Mouse (Mus musculus) liver, adult 2 months (tissue): ENCODE measurements around the gene Rdx. TPM values are rescaled to one million over a fixed set of nuclear protein-coding genes. Genes with fewer than 3 reads are reported as not detected.

ENCODE experiments used
- DNase-seq: peaks from one replicate; pipeline ENCODE4 v3.0.0-alpha.2; 2011; ENCODE audit warnings: low read depth, low spot score; ENCODE audit errors: extremely low read depth
- H3K27ac ChIP-seq: fragments of 200-500 bp; replicated peaks from 2 replicates; pipeline ENCODE4 v1.5.1; 2012; ENCODE audit warnings: low read depth, mild to moderate bottlenecking, control low read depth, inconsistent platforms, low read length; ENCODE audit not compliant: insufficient read depth
- H3K27me3 ChIP-seq: fragments of 200-500 bp; 2 replicates; pipeline ENCODE4 v1.6.1; 2012; ENCODE audit warnings: mild to moderate bottlenecking, moderate library complexity, low read length, inconsistent platforms; ENCODE audit not compliant: control insufficient read depth, insufficient read depth
- H3K36me3 ChIP-seq: fragments of 200-500 bp; 2 replicates; pipeline ENCODE4 v1.6.1; 2012; ENCODE audit warnings: low read length, inconsistent platforms; ENCODE audit not compliant: control insufficient read depth, insufficient read depth
- H3K4me1 ChIP-seq: fragments of 200-500 bp; 2 replicates; pipeline ENCODE4 v1.6.1; 2011; ENCODE audit warnings: low read length; ENCODE audit not compliant: control insufficient read depth, insufficient read depth
- H3K4me3 ChIP-seq: fragments of 200-500 bp; 2 replicates; pipeline ENCODE4 v1.5.1; 2011; ENCODE audit warnings: low read depth, mild to moderate bottlenecking, control low read depth, low read length, moderate library complexity; ENCODE audit not compliant: insufficient read depth
- H3K79me2 ChIP-seq: fragments of 200-500 bp; 2 replicates; pipeline ENCODE4 v1.6.1; 2012; ENCODE audit warnings: inconsistent platforms, mild to moderate bottlenecking, low read length, moderate library complexity; ENCODE audit not compliant: control insufficient read depth, insufficient read depth
- H3K9ac ChIP-seq: fragments of 200-500 bp; 2 replicates; pipeline ENCODE4 v1.6.1; 2012; ENCODE audit warnings: low read depth, mild to moderate bottlenecking, control low read depth, inconsistent platforms, low read length
- CTCF ChIP-seq: fragments of 200-500 bp; IDR thresholded peaks from 2 replicates; pipeline ENCODE4 v1.5.1; 2011; ENCODE audit warnings: low read depth, low read length, control low read depth
- POLR2A ChIP-seq: fragments of 200-500 bp; IDR thresholded peaks from 2 replicates; pipeline ENCODE4 v1.6.1; 2011; ENCODE audit warnings: low read length, control low read depth; ENCODE audit not compliant: insufficient read depth; ENCODE audit errors: extremely low read depth
- WGBS: fragments of 180-500 bp; shearing (Covaris S2); methylation state at CpG from one replicate; pipeline ENCODE4 v1.1.7; 2018; 5-methylcytosine and 5-hydroxymethylcytosine counted together
- polyA plus RNA-seq: library from polyadenylated mRNA; depleted of rRNA; stranded (reverse); fragments of >200 nt; gene quantifications from 2 replicates; pipeline ENCODE4 v1.2.3, GENCODE M21; 2012
- total RNA-seq: library from RNA; depleted of rRNA; stranded (reverse); fragments of >200 nt; gene quantifications from 2 replicates; pipeline ENCODE4 v1.2.3, GENCODE M21; 2014

The Rdx gene
- total and polyA plus RNA-seq, 2 experiments = 30.5 to 167 TPM

DNA sequence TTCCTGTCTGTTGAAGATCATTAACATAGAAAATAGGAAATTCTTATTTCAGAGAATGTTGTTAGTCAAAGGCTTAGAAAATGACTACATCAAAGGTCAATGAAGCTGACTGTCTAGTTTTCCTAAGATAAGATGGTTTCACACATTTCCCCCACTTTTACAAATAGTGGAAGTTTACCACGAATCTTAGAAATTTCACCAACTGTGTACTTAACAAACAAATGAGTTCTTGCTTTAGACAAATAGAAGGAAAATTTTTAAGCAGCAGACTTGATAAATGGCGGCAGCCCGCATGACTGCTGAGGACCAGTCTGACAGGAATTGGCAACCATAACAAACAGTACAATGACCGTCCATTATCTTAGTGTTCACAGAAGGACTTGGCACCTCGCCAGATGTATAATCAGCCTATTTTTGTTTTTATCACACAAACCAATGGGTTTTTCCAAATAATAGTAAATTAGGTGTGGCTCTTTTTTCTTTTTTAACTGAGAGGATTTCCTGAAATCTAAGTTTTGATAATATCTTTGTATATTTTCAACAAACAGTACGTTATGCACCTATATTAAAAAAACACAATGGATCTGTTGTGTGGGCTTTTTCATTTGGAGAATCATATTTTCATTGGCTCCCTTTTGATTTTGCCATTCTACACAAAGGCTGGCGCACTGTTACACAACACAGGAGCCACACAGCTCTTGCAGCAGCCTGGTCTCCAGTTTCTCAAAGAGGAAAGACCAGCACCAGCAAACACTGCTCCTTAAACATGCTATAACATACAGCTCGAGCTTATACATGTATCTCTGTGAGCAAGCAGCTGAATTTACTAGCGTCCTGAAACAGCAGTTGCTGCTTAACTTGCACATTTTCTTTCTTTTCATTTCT is 18.2 kb upstream of the Rdx start:
- Histone ChIP-seq H3K9ac (no peak overlapping the region), H3K27ac (no peak overlapping the region), H3K4me3 (no peak overlapping the region), H3K27me3 (no peaks in the 10 kb centered on the region), H3K36me3 (no peaks in the 10 kb centered on the region), H3K79me2 (no peaks in the 10 kb centered on the region), H3K4me1 (peaks cover 11% of the 10 kb centered on the region)
- TF ChIP-seq POLR2A (no peak), CTCF (no peak)
- WGBS = 34% methylated on average over 9 of the region's 9 CpGs
- DNase-seq = peak; percentile 55

DNA sequence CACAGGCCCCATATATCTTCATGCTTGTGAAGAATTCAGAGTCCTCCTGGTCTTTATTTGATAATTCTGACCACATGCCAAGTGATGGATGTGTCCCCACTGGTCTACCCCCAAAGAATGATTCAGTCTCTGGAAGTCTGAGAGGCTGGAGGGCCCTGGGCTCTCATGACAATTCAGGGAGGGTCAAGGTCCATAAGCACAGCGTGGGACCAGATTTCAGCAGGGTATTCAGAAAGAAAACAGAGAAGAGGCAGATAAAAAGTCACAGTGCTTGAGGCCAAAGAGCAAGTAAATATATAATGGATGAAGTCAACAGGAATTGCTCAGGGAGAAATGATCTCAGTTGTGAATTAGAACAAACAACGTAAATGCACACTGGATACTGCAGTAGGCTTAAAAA is 15.5 kb upstream of the Rdx start:
- Histone ChIP-seq H3K36me3 (no peaks in the 10 kb centered on the region), H3K79me2 (no peaks in the 10 kb centered on the region), H3K4me1 (peaks cover 17% of the 10 kb centered on the region), H3K9ac (no peak overlapping the region), H3K27ac (no peak overlapping the region; the same call in 1 of the 2 replicates), H3K27me3 (no peaks in the 10 kb centered on the region), H3K4me3 (no peak overlapping the region)
- 24% methylated on average over 2 of the region's 2 CpGs for WGBS
- TF ChIP-seq POLR2A (no peak), CTCF (no peak)
- DNase-seq = peak; percentile 83

DNA sequence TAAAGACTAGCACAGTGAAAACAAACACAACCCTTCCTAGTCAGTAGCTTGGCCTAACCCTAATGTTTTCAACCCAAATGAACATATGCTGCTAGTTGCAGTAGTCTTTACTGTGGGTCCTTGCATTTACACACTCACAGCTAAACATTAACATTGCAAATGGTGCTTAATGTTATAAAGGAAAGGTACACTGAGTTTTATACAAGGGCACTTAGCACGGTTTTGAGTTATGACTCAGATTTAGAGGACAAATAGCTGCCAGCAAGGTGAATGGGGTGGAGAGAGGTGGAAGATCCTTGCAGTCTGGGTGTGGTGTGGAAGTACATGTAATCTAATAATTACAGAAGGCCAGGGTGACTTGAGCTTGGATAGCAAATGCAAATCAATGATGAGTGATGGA is 9.5 kb upstream of the Rdx start:
- H3K4me3 ChIP-seq = no peak overlapping the region
- peaks cover 7% of the 10 kb centered on the region for H3K4me1 ChIP-seq
- H3K36me3 ChIP-seq = no peaks in the 10 kb centered on the region
- WGBS = 98% methylated on average over 1 of the region's 1 CpGs
- TF ChIP-seq POLR2A (no peak), CTCF (no peak)
- H3K27me3 ChIP-seq = no peaks in the 10 kb centered on the region
- H3K79me2 ChIP-seq = no peaks in the 10 kb centered on the region
- no peak overlapping the region for H3K9ac ChIP-seq
- H3K27ac ChIP-seq = no peak overlapping the region
- no peak for DNase-seq

DNA sequence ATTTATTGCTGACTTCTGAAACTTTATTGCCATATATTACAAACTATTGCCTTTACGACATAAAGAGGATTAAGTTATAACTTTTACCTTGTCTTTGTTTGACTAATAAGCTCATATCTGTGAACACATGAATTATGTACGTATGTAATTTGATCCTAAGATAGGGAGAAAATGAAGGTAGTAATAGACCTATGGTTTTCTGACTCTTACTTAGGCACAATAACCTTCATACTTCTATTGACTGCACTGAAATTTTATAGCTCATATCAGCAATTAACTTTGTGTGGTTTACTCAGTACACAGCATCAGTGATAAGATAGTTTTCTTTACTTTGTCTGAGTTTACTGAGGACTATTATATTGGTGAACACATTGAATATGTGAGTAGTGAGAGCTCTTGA is 5.3 kb upstream of the Rdx start:
- no peak for TF ChIP-seq CTCF
- TF ChIP-seq POLR2A = no peak
- Histone ChIP-seq H3K79me2 (no peaks in the 10 kb centered on the region), H3K9ac (no peak overlapping the region), H3K27ac (no peak overlapping the region), H3K36me3 (no peaks in the 10 kb centered on the region), H3K4me1 (peaks cover 2% of the 10 kb centered on the region; the same call in 1 of the 2 replicates), H3K4me3 (no peak overlapping the region), H3K27me3 (no peaks in the 10 kb centered on the region)
- 93% methylated on average over 2 of the region's 2 CpGs for WGBS
- DNase-seq = no peak

DNA sequence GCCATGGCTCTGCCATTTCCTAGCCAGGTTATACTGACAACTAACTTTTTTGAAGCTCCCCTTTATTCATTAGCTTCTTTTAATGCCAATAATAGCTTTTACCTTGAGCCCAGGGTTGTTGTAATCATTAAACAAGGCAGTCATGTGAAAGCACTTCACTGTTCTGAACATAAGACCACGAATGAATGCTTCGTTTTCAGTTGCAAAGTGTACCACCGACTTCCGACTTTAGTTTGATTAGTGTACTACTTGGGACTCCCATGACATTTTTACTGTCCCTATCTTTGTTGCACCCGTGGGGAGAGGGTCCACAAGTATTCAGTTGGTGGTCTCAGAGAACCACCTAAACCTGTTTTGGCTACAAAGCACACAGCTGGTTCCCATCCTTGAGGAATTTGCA is 287 bp upstream of the Rdx start:
- Histone ChIP-seq H3K79me2 (peaks cover 21% of the 10 kb centered on the region; the same call in 1 of the 2 replicates), H3K27ac (peak overlapping the region; percentile 97), H3K9ac (no peak overlapping the region), H3K27me3 (no peaks in the 10 kb centered on the region), H3K36me3 (no peaks in the 10 kb centered on the region), H3K4me1 (peaks cover 12% of the 10 kb centered on the region), H3K4me3 (no peak overlapping the region)
- 26% methylated on average over 5 of the region's 5 CpGs for WGBS
- DNase-seq = peak; percentile 69
- TF ChIP-seq CTCF (no peak), POLR2A (no peak)
